Mouse (Mus musculus) cerebellum, adult 2 months (tissue): ENCODE measurements around the gene Fam173b. TPM values are rescaled to one million over a fixed set of nuclear protein-coding genes. Genes with fewer than 3 reads are reported as not detected.
A peak's percentile ranks its signal among the peaks of the same experiment; 100 is the strongest.

ENCODE experiments used
- DNase-seq, 2 experiments: peaks; one replicate each; pipeline ENCODE4 v3.0.0; 2021
- H3K27ac ChIP-seq: fragments of 200-500 bp; 2 replicates; pipeline ENCODE4 v1.5.1; 2012; ENCODE audit warnings: low read length, control low read depth, inconsistent platforms; ENCODE audit not compliant: insufficient read depth
- H3K27me3 ChIP-seq: fragments of 200-500 bp; 2 replicates; pipeline ENCODE4 v1.6.1; 2012; ENCODE audit warnings: inconsistent platforms, mild to moderate bottlenecking, low read length, moderate library complexity; ENCODE audit not compliant: control insufficient read depth, insufficient read depth
- H3K4me1 ChIP-seq: fragments of 200-500 bp; 2 replicates; pipeline ENCODE4 v1.6.1; 2011; ENCODE audit warnings: low read length; ENCODE audit not compliant: control insufficient read depth, insufficient read depth
- H3K4me3 ChIP-seq: fragments of 200-500 bp; replicated peaks from 2 replicates; pipeline ENCODE3; 2011; ENCODE audit warnings: mild to moderate bottlenecking, low read depth, low read length, control low read depth; ENCODE audit not compliant: insufficient read depth
- CTCF ChIP-seq: fragments of 200-500 bp; IDR thresholded peaks from 2 replicates; pipeline ENCODE4 v1.5.1; 2011; ENCODE audit warnings: low read depth, mild to moderate bottlenecking, control low read depth, low read length, moderate library complexity, borderline replicate concordance; ENCODE audit not compliant: insufficient read depth
- POLR2A ChIP-seq: fragments of 200-500 bp; IDR thresholded peaks from 2 replicates; pipeline ENCODE4 v1.6.1; 2011; ENCODE audit warnings: low read length, control low read depth, borderline replicate concordance; ENCODE audit not compliant: insufficient read depth
- WGBS: fragments of 180-500 bp; shearing (Covaris S2); methylation state at CpG from one replicate; pipeline ENCODE4 v1.1.7; 2018; 5-methylcytosine and 5-hydroxymethylcytosine counted together
- polyA plus RNA-seq: library from polyadenylated mRNA; depleted of rRNA; stranded (reverse); fragments of >200 nt; gene quantifications from 2 replicates; pipeline ENCODE4 v1.2.3, GENCODE M21; 2012; rRNA removed

Fam173b gene
- polyA plus RNA-seq = 15.2 and 15.9 TPM in 2 replicates

DNA sequence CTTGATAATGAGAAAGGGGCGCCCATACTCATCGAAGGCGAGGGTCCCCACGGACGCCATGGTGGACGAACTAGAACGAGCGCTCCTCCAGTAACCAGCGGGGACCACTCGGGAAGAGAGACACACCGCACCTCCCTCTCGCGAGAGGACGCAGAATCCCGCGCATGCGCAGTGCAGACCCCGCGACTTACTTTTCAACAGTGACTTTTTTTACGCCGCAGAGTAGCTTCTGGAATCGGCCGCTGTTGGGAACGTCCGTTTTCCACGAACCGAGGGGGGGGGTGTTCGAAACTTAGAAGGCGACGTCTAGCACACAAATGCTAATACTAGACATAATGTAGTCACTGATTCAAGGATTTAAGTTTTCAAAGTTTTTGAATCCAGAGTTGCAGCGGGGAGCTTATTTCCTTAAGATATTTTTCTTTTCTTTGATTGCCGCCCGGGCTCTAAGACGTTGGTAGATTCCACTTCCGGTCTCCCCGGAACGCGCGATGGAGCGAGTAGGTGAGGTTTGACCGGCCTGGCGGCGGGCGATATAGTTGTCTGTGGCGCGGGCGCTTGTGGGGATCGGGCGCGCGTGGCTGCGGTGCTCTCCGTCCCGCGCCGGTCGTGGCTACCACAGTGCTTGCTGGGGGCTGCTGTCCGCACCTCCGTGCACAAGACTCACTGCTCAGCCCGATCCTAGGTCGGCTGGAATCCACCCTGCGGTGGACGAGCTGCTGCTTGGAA is at the start of gene Fam173b, which contains the start of gene Cct5:
TSS of gene Fam173b (plus strand) at position 207 of the 729 bp plus-strand sequence.
TSS of gene Cct5 (minus strand) at position 159 of the 729 bp plus-strand sequence.
- TF ChIP-seq CTCF (no peak), POLR2A (peak; percentile 89)
- peaks cover 2% of the 10 kb centered on the region for H3K4me1 ChIP-seq
- H3K27ac ChIP-seq = peak within 1 kb of the TSS; percentile 81
- WGBS = under 1% methylated on average over 63 of the region's 63 CpGs
- peak within 1 kb of the TSS; percentile 97 for H3K4me3 ChIP-seq
- H3K27me3 ChIP-seq = no peaks in the 10 kb centered on the region
- peak; percentile 98 to 100 for DNase-seq

DNA sequence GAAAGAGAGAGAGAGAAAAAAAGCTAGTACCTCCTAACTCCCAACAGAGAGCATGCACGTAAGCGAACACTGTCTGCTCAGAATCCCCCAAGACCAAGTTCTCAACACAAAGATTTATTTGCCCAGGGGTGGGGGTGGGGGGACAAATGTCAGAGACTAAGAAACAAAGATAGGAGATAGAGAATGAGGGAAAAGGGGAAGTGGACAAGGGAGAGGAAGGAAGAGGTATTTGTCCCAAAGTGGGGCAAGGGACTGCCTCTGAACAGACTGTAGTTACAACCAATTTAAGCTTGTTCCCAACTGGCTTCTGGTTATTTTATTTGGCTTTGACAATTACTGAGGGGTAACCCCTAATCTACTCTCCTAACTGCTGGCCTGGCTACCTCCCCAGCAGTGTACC is 46.8 kb upstream of the Fam173b start:
- 98% methylated on average over 2 of the region's 2 CpGs for WGBS

DNA sequence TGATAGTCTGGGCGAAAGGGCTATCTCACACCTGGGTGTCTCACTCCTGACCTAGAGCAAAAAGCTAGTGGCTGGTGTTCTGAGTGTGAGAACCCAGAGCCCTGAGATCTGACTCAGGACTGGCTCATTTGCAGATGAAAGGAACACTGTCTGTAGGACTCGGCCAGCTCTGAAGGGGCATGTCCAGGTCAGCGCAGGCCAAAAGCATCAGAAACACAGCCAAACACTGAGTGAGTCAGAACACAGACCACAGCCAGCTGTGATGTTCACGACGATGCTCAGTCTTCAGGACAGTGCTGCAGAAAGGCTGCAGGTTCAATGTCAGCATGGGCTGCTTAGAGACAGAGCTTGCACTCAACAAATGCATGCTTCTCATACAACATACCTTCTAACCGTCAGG is 40.3 kb upstream of the Fam173b start:
- Histone ChIP-seq H3K27me3 (no peaks in the 10 kb centered on the region), H3K27ac (no peak overlapping the region), H3K4me3 (no peak overlapping the region), H3K4me1 (no peaks in the 10 kb centered on the region)
- TF ChIP-seq CTCF = no peak
- TF ChIP-seq POLR2A = no peak
- DNase-seq = no peak
- 74% methylated on average over 6 of the region's 6 CpGs for WGBS

More for the DNA sequence above, 46.8 kb upstream of the Fam173b start:
- no peaks in the 10 kb centered on the region for H3K4me1 ChIP-seq
- no peak for TF ChIP-seq CTCF
- no peak for TF ChIP-seq POLR2A
- H3K4me3 ChIP-seq = no peak overlapping the region
- no peaks in the 10 kb centered on the region for H3K27me3 ChIP-seq
- H3K27ac ChIP-seq = no peak overlapping the region
- no peak for DNase-seq

DNA sequence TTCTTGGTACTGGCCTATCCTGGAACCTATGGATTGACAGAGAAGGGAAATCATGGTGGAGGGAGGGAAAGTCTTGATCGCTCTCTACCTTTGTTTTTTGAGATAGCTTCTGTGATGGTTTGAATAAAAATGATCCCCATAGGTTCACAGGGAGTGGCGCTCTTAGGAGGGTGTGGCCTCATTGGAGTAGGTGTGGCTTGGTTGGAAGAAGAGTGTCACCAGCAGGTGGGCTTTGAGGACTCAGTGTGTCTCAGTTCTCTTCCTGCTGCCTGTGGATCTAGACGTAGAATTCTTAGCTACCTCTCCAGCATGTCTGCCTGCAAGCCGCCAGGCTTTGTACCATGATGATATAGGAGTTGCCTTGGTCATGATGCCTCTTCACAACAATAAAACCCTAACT is 39.7 kb upstream of the Fam173b start:
- 92% methylated on average over 4 of the region's 4 CpGs for WGBS
- H3K4me3 ChIP-seq = no peak overlapping the region
- TF ChIP-seq CTCF (no peak), POLR2A (no peak)
- H3K27me3 ChIP-seq = no peaks in the 10 kb centered on the region
- no peak for DNase-seq
- no peak overlapping the region for H3K27ac ChIP-seq
- no peaks in the 10 kb centered on the region for H3K4me1 ChIP-seq

DNA sequence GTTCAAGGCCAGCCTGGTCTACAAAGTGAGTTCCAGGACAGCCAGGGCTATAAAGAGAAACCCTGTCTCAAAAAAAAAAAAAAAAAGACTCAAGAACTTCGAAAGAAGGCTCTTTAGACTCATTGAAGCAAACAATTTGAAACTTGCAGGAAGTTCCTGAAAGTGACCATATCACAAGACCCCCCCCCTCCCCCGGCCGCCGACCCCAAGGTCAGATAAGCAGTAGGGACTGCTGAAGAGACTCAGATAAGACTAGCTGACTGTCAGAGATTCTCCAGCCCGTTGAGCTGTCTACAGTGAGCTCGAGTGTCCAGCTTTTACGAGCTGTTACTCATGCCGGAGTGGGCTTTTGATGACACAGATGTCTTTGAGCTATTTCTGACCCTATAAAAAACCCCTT is 38.8 kb upstream of the Fam173b start:
- no peak overlapping the region for H3K27ac ChIP-seq
- WGBS = 88% methylated on average over 8 of the region's 8 CpGs
- H3K27me3 ChIP-seq = no peaks in the 10 kb centered on the region
- no peak overlapping the region for H3K4me3 ChIP-seq
- no peaks in the 10 kb centered on the region for H3K4me1 ChIP-seq
- no peak for TF ChIP-seq POLR2A
- no peak for TF ChIP-seq CTCF
- DNase-seq = no peak

DNA sequence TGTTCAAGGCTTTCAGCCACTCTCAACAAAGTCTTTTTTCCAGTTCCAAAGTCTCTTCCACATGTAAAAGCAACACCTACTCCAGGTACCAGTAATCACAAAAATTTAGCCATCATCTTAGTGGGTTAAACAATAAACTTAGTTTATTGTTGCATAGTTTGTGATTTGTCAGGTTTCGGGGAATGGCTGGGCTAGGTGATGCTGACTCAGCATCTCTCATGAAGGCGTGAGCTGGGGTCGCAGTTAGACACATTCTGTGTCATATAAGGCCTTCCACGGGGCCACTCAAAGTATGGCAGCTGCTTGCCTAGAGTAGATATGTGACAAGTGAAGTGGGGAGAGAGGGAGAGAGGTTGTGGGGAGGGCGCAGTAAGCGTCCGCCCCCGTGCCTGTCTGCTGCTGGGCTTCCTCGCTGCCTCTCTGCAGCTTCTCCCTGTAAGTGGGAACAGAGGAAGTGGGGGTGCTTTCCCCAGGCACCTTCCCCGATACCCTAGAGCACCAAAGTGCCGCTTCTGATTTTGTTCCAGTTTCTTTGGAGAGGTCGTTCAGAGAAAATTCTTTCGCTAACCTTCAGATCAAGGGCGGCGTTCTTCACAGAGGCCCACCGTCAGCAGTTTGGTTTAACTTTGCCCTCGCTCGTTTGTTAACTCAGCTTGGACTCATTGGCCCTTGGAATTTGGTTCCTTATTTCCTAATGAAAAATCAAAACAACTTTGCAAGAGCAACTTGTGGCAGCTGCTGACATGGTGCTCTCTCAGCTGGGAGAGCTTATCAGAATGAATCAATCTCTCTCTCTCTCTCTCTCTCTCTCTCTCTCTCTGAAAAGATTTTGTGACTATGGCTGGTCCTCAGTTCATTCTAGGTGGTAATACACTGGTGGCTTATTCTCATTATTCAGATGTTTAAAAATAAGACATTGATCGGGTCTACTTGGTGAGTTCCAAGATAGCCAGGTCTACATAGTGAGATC is 37.8 kb upstream of the Fam173b start:
- no peaks in the 10 kb centered on the region for H3K4me1 ChIP-seq
- no peak for DNase-seq
- 76% methylated on average over 19 of the region's 19 CpGs for WGBS

DNA sequence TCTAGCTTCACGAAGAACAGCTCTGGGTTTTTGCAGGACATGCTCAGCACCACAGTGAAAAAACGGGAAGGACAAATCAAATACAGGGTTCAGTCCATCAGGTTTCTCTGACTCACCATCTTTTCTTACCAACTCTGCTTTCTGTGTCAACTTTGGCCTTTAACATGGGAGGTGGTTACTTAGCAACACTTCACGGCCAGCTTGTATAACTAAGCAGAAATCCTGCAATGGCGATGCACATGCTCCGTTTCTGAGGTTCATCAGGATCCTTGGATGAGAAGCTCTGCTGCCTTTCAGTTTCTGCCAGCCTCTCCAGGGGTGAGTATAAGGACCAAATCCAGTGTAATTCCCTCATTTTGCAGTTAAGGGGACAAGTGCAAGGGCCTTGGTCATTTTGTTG is 36.5 kb upstream of the Fam173b start, which contains the start of gene Cmbl:
TSS of gene Cmbl (plus strand) at position 206 of the 400 bp plus-strand sequence.
- WGBS = 44% methylated on average over 5 of the region's 5 CpGs
- TF ChIP-seq POLR2A (no peak), CTCF (no peak)

More for the DNA sequence above, 37.8 kb upstream of the Fam173b start:
- Histone ChIP-seq H3K27me3 (no peaks in the 10 kb centered on the region), H3K27ac (no peak overlapping the region), H3K4me3 (no peak overlapping the region)
- TF ChIP-seq CTCF = no peak
- TF ChIP-seq POLR2A = no peak

More for the DNA sequence above, 36.5 kb upstream of the Fam173b start, which contains the start of gene Cmbl:
- H3K27ac ChIP-seq = no peak within 1 kb of the TSS
- DNase-seq = no peak
- H3K4me1 ChIP-seq = no peaks in the 10 kb centered on the region; the same call in 1 of the 2 replicates
- no peaks in the 10 kb centered on the region for H3K27me3 ChIP-seq
- no peak within 1 kb of the TSS for H3K4me3 ChIP-seq
